Mouse (Mus musculus) C2C12 (cell line): ENCODE measurements around the gene Ppm1j.

ENCODE experiments used
- CEBPB ChIP-seq: IDR thresholded peaks from one replicate; pipeline ENCODE4 v1.6.1; 2011; ENCODE audit warnings: low read depth, mild to moderate bottlenecking, control low read depth, moderate library complexity
- CTCF ChIP-seq: IDR thresholded peaks from one replicate; pipeline ENCODE4 v1.5.1; 2011; ENCODE audit not compliant: control insufficient read depth, insufficient read depth, insufficient read length
- FOSL1 ChIP-seq: IDR thresholded peaks from one replicate; pipeline ENCODE4 v1.8.0; 2011; ENCODE audit warnings: mild to moderate bottlenecking, low read length; ENCODE audit not compliant: poor library complexity, insufficient read depth, severe bottlenecking
- MAX ChIP-seq: IDR thresholded peaks from one replicate; pipeline ENCODE4 v1.6.1; 2011; ENCODE audit warnings: mild to moderate bottlenecking, control low read depth
- MYOD1 ChIP-seq: IDR thresholded peaks from one replicate; pipeline ENCODE4 v1.6.1; 2011; ENCODE audit warnings: low read depth; ENCODE audit not compliant: control insufficient read depth, insufficient read length
- MYOG ChIP-seq: IDR thresholded peaks from one replicate; pipeline ENCODE4 v1.6.1; 2011; ENCODE audit not compliant: control insufficient read depth, insufficient read length; ENCODE audit errors: extremely low read depth
- USF1 ChIP-seq: IDR thresholded peaks from one replicate; pipeline ENCODE4 v1.6.1; 2011; ENCODE audit warnings: low read depth, mild to moderate bottlenecking, control low read depth, moderate library complexity

- TF ChIP-seq USF1 (no peak), CTCF (no peak), MAX (no peak), MYOD1 (no peak), CEBPB (no peak), MYOG (no peak), FOSL1 (no peak)
Observed at GRCm38 (mm10) chr3:104815346-104815745, 34.5 kb downstream of the Ppm1j start.
